Mouse (Mus musculus) E14TG2a.4 (cell line): ENCODE results near the gene Ccl22.

Experiments
- CTCF ChIP-seq: conservative IDR thresholded peaks from 2 replicates; pipeline ENCODE4 v1.5.1; 2014; ENCODE audit warnings: low read length
- NANOG ChIP-seq: IDR thresholded peaks from 2 replicates; pipeline ENCODE4 v1.6.1; 2014; ENCODE audit warnings: borderline replicate concordance, low read length, mixed read lengths
- POU5F1 ChIP-seq: IDR thresholded peaks from 2 replicates; pipeline ENCODE4 v1.6.1; 2014; ENCODE audit warnings: low read length, borderline replicate concordance

DNA sequence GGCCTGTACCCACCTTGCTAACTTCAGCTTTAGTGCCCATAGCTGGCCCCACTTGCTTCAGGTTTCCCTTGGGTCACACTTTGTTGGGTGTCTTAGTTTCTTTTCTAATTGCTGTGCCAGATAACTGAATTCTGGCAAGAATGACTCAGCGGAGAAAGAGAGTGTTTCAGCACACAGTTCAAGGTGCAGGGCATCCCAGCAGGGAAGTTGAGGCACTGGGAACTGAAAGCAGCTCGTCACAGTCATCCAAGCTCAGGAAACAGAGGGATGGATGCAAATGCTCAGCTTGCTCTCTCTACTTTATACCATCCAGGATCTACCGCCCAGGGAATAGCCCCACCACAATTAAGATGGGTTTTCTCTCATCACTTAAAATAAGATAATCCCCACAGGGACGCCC lies 3.0 kb downstream of the Ccl22 start:
- TF ChIP-seq CTCF (no peak), NANOG (no peak), POU5F1 (no peak)
